Mouse (Mus musculus) kidney, postnatal 0 days (tissue): ENCODE data around the gene Bloc1s2. TPM values are rescaled to one million over a fixed set of nuclear protein-coding genes. Genes with fewer than 3 reads are reported as not detected.

ENCODE experiments used
- ATAC-seq: fragments of 200-750 bp; cut with Nextera tagmentation; replicated peaks from 2 replicates; pipeline ENCODE4 v1.8.0; 2017; ENCODE audit warnings: low read depth, moderate number of reproducible peaks, moderate TSS enrichment, moderate library complexity; ENCODE audit not compliant: low FRiP score
- DNase-seq: peaks from one replicate; pipeline ENCODE4 v3.0.0-alpha.2; 2016; ENCODE audit warnings: low spot score
- H3K27ac ChIP-seq: fragments of 300-500 bp; sonication (generic); 2 replicates; pipeline ENCODE4 v1.5.1; 2014; ENCODE audit warnings: mild to moderate bottlenecking
- H3K27me3 ChIP-seq: fragments of 300-500 bp; sonication (generic); 2 replicates; pipeline ENCODE4 v1.6.1; 2014; ENCODE audit warnings: low read length, mixed read lengths; ENCODE audit not compliant: insufficient read depth
- H3K36me3 ChIP-seq: fragments of 300-500 bp; sonication (generic); 2 replicates; pipeline ENCODE4 v1.6.1; 2014; ENCODE audit warnings: low read length, mixed read lengths; ENCODE audit not compliant: insufficient read depth
- H3K4me1 ChIP-seq: fragments of 300-500 bp; sonication (generic); replicated peaks from 2 replicates; pipeline ENCODE4 v1.6.1; 2014; ENCODE audit warnings: antibody characterized with exemption, low read length, mixed read lengths; ENCODE audit not compliant: insufficient read depth
- H3K4me2 ChIP-seq: fragments of 300-500 bp; sonication (generic); 2 replicates; pipeline ENCODE4 v1.6.1; 2014; ENCODE audit warnings: mild to moderate bottlenecking, low read length, moderate library complexity, mixed read lengths
- H3K4me3 ChIP-seq: fragments of 300-500 bp; sonication (generic); replicated peaks from 2 replicates; pipeline ENCODE4 v1.5.1; 2014; ENCODE audit warnings: low read depth, low read length
- H3K9ac ChIP-seq: fragments of 300-500 bp; sonication (generic); 2 replicates; pipeline ENCODE4 v1.6.1; 2014; ENCODE audit warnings: low read depth, low read length
- H3K9me3 ChIP-seq: fragments of 300-500 bp; sonication (generic); replicated peaks from 2 replicates; pipeline ENCODE4 v1.6.1; 2016; ENCODE audit warnings: low read length, inconsistent platforms, mixed read lengths
- CTCF ChIP-seq: IDR thresholded peaks from 2 replicates; pipeline ENCODE4 v1.5.1; 2016; ENCODE audit warnings: antibody characterized with exemption, low read depth, mild to moderate bottlenecking, moderate library complexity
- WGBS: fragments of 180-500 bp; shearing (Covaris S2); extraction: QIAGEN DNeasy Blood & Tissue Kit; methylation state at CpG from one replicate; pipeline ENCODE4 v1.1.7; 2014; 5-methylcytosine and 5-hydroxymethylcytosine counted together
- polyA plus RNA-seq: library from polyadenylated mRNA; unstranded; fragments of >200 nt; fragmentation: Nextera tagmentation; extraction: Ambion mirVana; gene quantifications from 2 replicates; pipeline ENCODE4 v1.2.1, GENCODE M21; 2015

The Bloc1s2 gene
- 89.6 and 93.1 TPM in 2 replicates for polyA plus RNA-seq

DNA sequence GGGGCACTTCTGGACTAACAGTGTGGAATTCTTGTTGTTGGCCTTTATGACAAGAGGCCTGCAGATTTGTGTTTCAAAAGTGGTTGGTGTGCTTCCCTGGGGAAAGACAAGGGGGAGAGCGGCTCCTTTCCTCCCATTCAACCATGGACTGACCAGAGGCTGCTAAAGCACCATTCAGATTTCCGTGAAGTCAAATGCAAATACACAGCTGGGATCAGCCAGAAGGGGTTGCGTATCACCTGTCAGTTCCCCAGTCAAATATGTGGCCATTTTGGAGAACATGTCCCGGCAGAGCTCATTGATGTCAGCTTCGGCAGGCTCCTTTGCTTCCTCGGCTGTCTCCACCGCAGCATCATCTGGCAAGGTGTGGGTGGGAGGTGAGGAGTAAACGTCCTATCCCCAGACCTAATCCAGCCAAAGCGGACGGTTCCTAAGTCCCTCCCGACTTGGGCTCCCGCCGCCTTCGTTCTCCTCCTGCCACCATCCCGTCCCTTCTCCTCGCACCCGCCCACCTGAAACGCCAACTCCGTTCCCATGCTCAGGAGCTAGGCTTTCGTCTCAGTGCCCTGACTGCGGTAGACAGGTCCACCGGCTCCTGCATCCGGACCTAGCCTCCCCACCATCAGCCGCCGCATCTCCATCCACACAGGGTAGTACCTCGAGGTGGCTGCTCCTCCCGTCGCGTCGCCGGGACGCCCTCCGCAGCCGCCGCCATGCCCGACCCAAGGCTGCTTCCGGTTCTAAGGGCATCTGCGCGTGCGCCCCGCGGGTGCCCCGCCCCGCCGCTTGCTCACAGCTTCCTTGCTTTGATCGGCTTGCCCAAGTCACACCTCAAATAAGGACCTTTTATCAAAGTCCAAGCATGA is at the start of gene Bloc1s2:
Gene Bloc1s2 (minus strand): TSS at position 745 of the 866 bp plus-strand sequence.
- Histone ChIP-seq H3K9me3 (no peaks in the 10 kb centered on the region), H3K36me3 (peaks cover 22% of the 10 kb centered on the region), H3K4me3 (peak within 1 kb of the TSS; percentile 75), H3K27me3 (no peaks in the 10 kb centered on the region), H3K27ac (peak within 1 kb of the TSS; percentile 57; the same call in 1 of the 2 replicates), H3K4me1 (peaks cover 5% of the 10 kb centered on the region; the same call in 1 of the 2 replicates), H3K9ac (peak within 1 kb of the TSS; percentile 76), H3K4me2 (peak within 1 kb of the TSS; percentile 79)
- DNase-seq (peak; percentile 87), ATAC-seq (peak; percentile 85)
- 2% methylated on average over 46 of the region's 46 CpGs for WGBS
- TF ChIP-seq CTCF = no peak

- 22% methylated on average over 7 of the region's 7 CpGs for whole genome bisulfite sequencing
- Histone ChIP-seq H3K4me2 (no peak overlapping the region), H3K9ac (no peak overlapping the region), H3K4me3 (no peak overlapping the region), H3K27me3 (no peaks in the 10 kb centered on the region), H3K4me1 (no peaks in the 10 kb centered on the region), H3K9me3 (no peaks in the 10 kb centered on the region), H3K36me3 (no peaks in the 10 kb centered on the region), H3K27ac (no peak overlapping the region)
- DNase-seq (peak; percentile 84), ATAC-seq (no peak)
- TF ChIP-seq CTCF = peak; percentile 93
Measured at GRCm38 (mm10) chr19:44195138-44195537, 48.9 kb upstream of the Bloc1s2 start.

DNA sequence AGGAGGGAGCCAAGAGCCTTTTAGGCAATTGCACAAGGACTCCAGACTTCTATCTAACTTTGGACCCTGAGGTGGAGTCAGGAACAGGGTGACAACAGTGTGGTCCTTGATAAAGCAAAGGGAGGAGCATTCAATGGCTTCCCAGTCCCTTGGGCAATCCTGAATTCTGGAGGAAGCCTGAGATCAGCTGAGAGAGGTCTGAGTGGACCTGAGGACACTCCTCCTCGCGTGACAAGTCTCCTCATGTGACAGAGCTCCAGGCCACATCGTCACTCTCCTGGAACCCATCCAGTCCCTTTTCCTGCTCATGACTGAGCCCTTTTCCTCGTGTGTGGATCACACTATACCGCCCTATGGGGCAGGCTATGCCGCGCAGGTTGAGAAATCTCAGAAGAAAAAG is 47.7 kb upstream of the Bloc1s2 start:
- no peaks in the 10 kb centered on the region for H3K27me3 ChIP-seq

DNA sequence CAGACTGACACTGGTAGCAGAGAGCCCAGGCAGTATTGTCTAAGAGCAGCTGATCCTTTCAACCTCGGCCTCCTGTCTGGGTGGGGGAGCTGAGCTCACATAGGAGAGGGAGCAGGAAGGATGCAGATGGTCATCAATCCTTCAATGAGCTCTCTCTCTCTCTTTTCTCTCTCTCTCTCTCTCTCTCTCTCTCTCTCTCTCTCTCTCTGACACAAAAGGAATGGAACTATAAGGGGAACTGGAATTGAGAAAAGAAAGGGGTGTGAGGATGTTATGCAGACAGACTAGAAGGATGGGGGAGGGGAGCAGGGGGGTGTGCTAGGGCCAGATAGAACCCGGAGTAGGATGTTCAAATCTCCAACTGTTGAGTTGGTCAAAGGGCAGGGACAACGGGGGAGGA is 46.1 kb upstream of the Bloc1s2 start, which contains the start of gene Pkd2l1:
Gene Pkd2l1 (minus strand): TSS at position 101 of the 400 bp plus-strand sequence.
- Histone ChIP-seq H3K27ac (no peak within 1 kb of the TSS), H3K9me3 (no peaks in the 10 kb centered on the region), H3K4me2 (no peak within 1 kb of the TSS), H3K4me1 (no peaks in the 10 kb centered on the region), H3K4me3 (no peak within 1 kb of the TSS), H3K36me3 (no peaks in the 10 kb centered on the region), H3K9ac (no peak within 1 kb of the TSS), H3K27me3 (no peaks in the 10 kb centered on the region)
- DNase-seq = no peak
- 41% methylated on average over 3 of the region's 3 CpGs for WGBS
- no peak for TF ChIP-seq CTCF
- ATAC-seq = no peak

More for the DNA sequence above, 47.7 kb upstream of the Bloc1s2 start:
- no peaks in the 10 kb centered on the region for H3K36me3 ChIP-seq
- H3K27ac ChIP-seq = no peak overlapping the region
- H3K4me2 ChIP-seq = no peak overlapping the region
- WGBS = 74% methylated on average over 7 of the region's 7 CpGs
- TF ChIP-seq CTCF = no peak
- DNase-seq = no peak
- no peak for ATAC-seq
- no peak overlapping the region for H3K9ac ChIP-seq
- H3K4me3 ChIP-seq = no peak overlapping the region
- no peaks in the 10 kb centered on the region for H3K4me1 ChIP-seq
- no peaks in the 10 kb centered on the region for H3K9me3 ChIP-seq

- H3K9me3 ChIP-seq = no peaks in the 10 kb centered on the region
- WGBS = 82% methylated on average over 4 of the region's 4 CpGs
- H3K4me1 ChIP-seq = no peaks in the 10 kb centered on the region
- no peaks in the 10 kb centered on the region for H3K36me3 ChIP-seq
- no peaks in the 10 kb centered on the region for H3K27me3 ChIP-seq
- no peak overlapping the region for H3K9ac ChIP-seq
- no peak overlapping the region for H3K4me3 ChIP-seq
- H3K4me2 ChIP-seq = no peak overlapping the region
- DNase-seq (no peak), ATAC-seq (no peak)
- no peak overlapping the region for H3K27ac ChIP-seq
- TF ChIP-seq CTCF = no peak
Measured at GRCm38 (mm10) chr19:44189056-44189455, 42.8 kb upstream of the Bloc1s2 start.

- Histone ChIP-seq H3K9ac (no peak overlapping the region), H3K27me3 (no peaks in the 10 kb centered on the region), H3K4me3 (no peak overlapping the region), H3K9me3 (no peaks in the 10 kb centered on the region), H3K36me3 (no peaks in the 10 kb centered on the region), H3K4me1 (no peaks in the 10 kb centered on the region), H3K4me2 (no peak overlapping the region), H3K27ac (no peak overlapping the region)
- TF ChIP-seq CTCF = no peak
- ATAC-seq (no peak), DNase-seq (no peak)
- 66% methylated on average over 3 of the region's 3 CpGs for WGBS
Measured at GRCm38 (mm10) chr19:44183968-44184367, 37.7 kb upstream of the Bloc1s2 start.
